Mouse (Mus musculus) forebrain, postnatal 0 days (tissue): Measurements from ENCODE around the gene Ppp1r13b. TPM values are rescaled to one million over a fixed set of nuclear protein-coding genes. Genes with fewer than 3 reads are reported as not detected.

Experiments used
- ATAC-seq: fragments of 200-750 bp; cut with Nextera tagmentation; 2 replicates; pipeline ENCODE4 v1.8.0; 2017; ENCODE audit warnings: mild to moderate bottlenecking, moderate library complexity
- DNase-seq: peaks from one replicate; pipeline ENCODE4 v3.0.0-alpha.2; 2015
- H3K27ac ChIP-seq: fragments of 300-500 bp; sonication (generic); 2 replicates; pipeline ENCODE4 v1.5.1; 2014; ENCODE audit warnings: low read depth, mild to moderate bottlenecking, antibody characterized with exemption, low read length, moderate library complexity, mixed read lengths
- H3K27me3 ChIP-seq: fragments of 300-500 bp; sonication (generic); 2 replicates; pipeline ENCODE4 v1.6.1; 2014; ENCODE audit warnings: mild to moderate bottlenecking, low read length, mixed read lengths; ENCODE audit not compliant: insufficient read depth
- H3K36me3 ChIP-seq: fragments of 300-500 bp; sonication (generic); 2 replicates; pipeline ENCODE4 v1.6.1; 2014; ENCODE audit warnings: mild to moderate bottlenecking, moderate library complexity; ENCODE audit not compliant: insufficient read depth
- H3K4me1 ChIP-seq: fragments of 300-500 bp; sonication (generic); 2 replicates; pipeline ENCODE4 v1.6.1; 2014; ENCODE audit warnings: antibody characterized with exemption; ENCODE audit not compliant: insufficient read depth
- H3K4me2 ChIP-seq: fragments of 300-500 bp; sonication (generic); 2 replicates; pipeline ENCODE4 v1.6.1; 2014; ENCODE audit warnings: low read depth, mild to moderate bottlenecking, moderate library complexity
- H3K4me3 ChIP-seq: fragments of 300-500 bp; sonication (generic); 2 replicates; pipeline ENCODE4 v1.5.1; 2014; ENCODE audit warnings: low read depth, low read length, mixed read lengths
- H3K9ac ChIP-seq: fragments of 300-500 bp; sonication (generic); 2 replicates; pipeline ENCODE4 v1.6.1; 2014; ENCODE audit warnings: mild to moderate bottlenecking
- H3K9me3 ChIP-seq: fragments of 300-500 bp; sonication (generic); 2 replicates; pipeline ENCODE4 v1.6.1; 2016; ENCODE audit warnings: low read length
- CTCF ChIP-seq: sonication (generic); IDR thresholded peaks from 2 replicates; pipeline ENCODE4 v1.5.1; 2016; ENCODE audit warnings: antibody characterized with exemption, control low read depth, low read depth
- WGBS: fragments of 180-500 bp; shearing (Covaris S2); extraction: QIAGEN DNeasy Blood & Tissue Kit; methylation state at CpG from one replicate; pipeline ENCODE4 v1.1.7; 2014; 5-methylcytosine and 5-hydroxymethylcytosine counted together
- polyA plus RNA-seq: library from polyadenylated mRNA; unstranded; fragments of >200 nt; fragmentation: Nextera tagmentation; extraction: Ambion mirVana; gene quantifications from 2 replicates; pipeline ENCODE4 v1.2.1, GENCODE M21; 2015
- total RNA-seq: library from RNA; depleted of rRNA; stranded (reverse); fragments of >200 nt; gene quantifications from 2 replicates; pipeline ENCODE4 v1.2.3, GENCODE M21; 2014

Gene Ppp1r13b
- total and polyA plus RNA-seq, 2 experiments from 2014 or later = 37.6 to 53.8 TPM

- Histone ChIP-seq H3K4me1 (no peaks in the 10 kb centered on the region), H3K36me3 (peaks cover 83% of the 10 kb centered on the region), H3K4me3 (no peak overlapping the region), H3K9ac (no peak overlapping the region), H3K27ac (no peak overlapping the region), H3K27me3 (no peaks in the 10 kb centered on the region), H3K4me2 (no peak overlapping the region), H3K9me3 (no peaks in the 10 kb centered on the region)
- no peak for ATAC-seq
- no peak for TF ChIP-seq CTCF
- 93% methylated on average over 12 of the region's 12 CpGs for WGBS
- no peak for DNase-seq
Observed at GRCm38 (mm10) chr12:111827556-111827955, 80.4 kb downstream of the Ppp1r13b start.

GRCm38 (mm10) chr12:111821931-111822330 is 86.0 kb downstream of the Ppp1r13b start:
- no peak for TF ChIP-seq CTCF
- WGBS = 75% methylated on average over 4 of the region's 4 CpGs
- Histone ChIP-seq H3K4me3 (no peak overlapping the region), H3K27ac (no peak overlapping the region), H3K9me3 (no peaks in the 10 kb centered on the region), H3K27me3 (no peaks in the 10 kb centered on the region), H3K4me2 (no peak overlapping the region), H3K36me3 (peaks cover 28% of the 10 kb centered on the region), H3K4me1 (no peaks in the 10 kb centered on the region), H3K9ac (no peak overlapping the region)
- ATAC-seq (no peak), DNase-seq (no peak)

- no peak for TF ChIP-seq CTCF
- DNase-seq = no peak
- 92% methylated on average over 7 of the region's 7 CpGs for WGBS
- no peaks in the 10 kb centered on the region for H3K9me3 ChIP-seq
- peaks cover 16% of the 10 kb centered on the region for H3K36me3 ChIP-seq
- no peak overlapping the region for H3K9ac ChIP-seq
- no peaks in the 10 kb centered on the region for H3K4me1 ChIP-seq
- H3K27ac ChIP-seq = no peak overlapping the region
- H3K4me2 ChIP-seq = no peak overlapping the region
- no peaks in the 10 kb centered on the region for H3K27me3 ChIP-seq
- ATAC-seq = no peak
- H3K4me3 ChIP-seq = no peak overlapping the region
Observed at GRCm38 (mm10) chr12:111820708-111821107, 87.2 kb downstream of the Ppp1r13b start.

GRCm38 (mm10) chr12:111819936-111820335 is 88.0 kb downstream of the Ppp1r13b start:
- Histone ChIP-seq H3K4me2 (no peak overlapping the region), H3K9ac (no peak overlapping the region), H3K4me1 (no peaks in the 10 kb centered on the region), H3K27me3 (no peaks in the 10 kb centered on the region), H3K4me3 (no peak overlapping the region), H3K36me3 (peaks cover 8% of the 10 kb centered on the region), H3K9me3 (no peaks in the 10 kb centered on the region), H3K27ac (no peak overlapping the region)
- no peak for TF ChIP-seq CTCF
- WGBS = 74% methylated on average over 8 of the region's 8 CpGs
- no peak for ATAC-seq
- DNase-seq = no peak

- Histone ChIP-seq H3K9me3 (no peaks in the 10 kb centered on the region), H3K36me3 (no peaks in the 10 kb centered on the region), H3K9ac (no peak overlapping the region), H3K4me2 (no peak overlapping the region), H3K27ac (no peak overlapping the region), H3K27me3 (no peaks in the 10 kb centered on the region), H3K4me3 (no peak overlapping the region), H3K4me1 (peaks cover 5% of the 10 kb centered on the region)
- no peak for TF ChIP-seq CTCF
- DNase-seq = no peak
- 91% methylated on average over 8 of the region's 8 CpGs for WGBS
- no peak for ATAC-seq
Observed at GRCm38 (mm10) chr12:111817991-111818390, 89.9 kb downstream of the Ppp1r13b start.

- DNase-seq = no peak
- no peaks in the 10 kb centered on the region for H3K9me3 ChIP-seq
- peaks cover 6% of the 10 kb centered on the region for H3K4me1 ChIP-seq
- no peaks in the 10 kb centered on the region for H3K27me3 ChIP-seq
- H3K4me3 ChIP-seq = no peak overlapping the region
- peak; percentile 10; the same call in 1 of the 2 replicates for TF ChIP-seq CTCF
- no peak overlapping the region for H3K4me2 ChIP-seq
- ATAC-seq = no peak
- no peak overlapping the region for H3K9ac ChIP-seq
- 84% methylated on average over 9 of the region's 9 CpGs for WGBS
- no peak overlapping the region for H3K27ac ChIP-seq
- no peaks in the 10 kb centered on the region for H3K36me3 ChIP-seq
Observed at GRCm38 (mm10) chr12:111816967-111817366, 90.9 kb downstream of the Ppp1r13b start.

- Histone ChIP-seq H3K9ac (no peak overlapping the region), H3K27ac (no peak overlapping the region), H3K4me2 (no peak overlapping the region), H3K36me3 (no peaks in the 10 kb centered on the region), H3K27me3 (no peaks in the 10 kb centered on the region), H3K9me3 (no peaks in the 10 kb centered on the region), H3K4me3 (no peak overlapping the region), H3K4me1 (peaks cover 6% of the 10 kb centered on the region)
- DNase-seq (no peak), ATAC-seq (no peak)
- no peak for TF ChIP-seq CTCF
- WGBS = 71% methylated on average over 13 of the region's 13 CpGs
Observed at GRCm38 (mm10) chr12:111816528-111816927, 91.4 kb downstream of the Ppp1r13b start.
